Mouse (Mus musculus): ENCODE results near the gene Tfip11.

DNA sequence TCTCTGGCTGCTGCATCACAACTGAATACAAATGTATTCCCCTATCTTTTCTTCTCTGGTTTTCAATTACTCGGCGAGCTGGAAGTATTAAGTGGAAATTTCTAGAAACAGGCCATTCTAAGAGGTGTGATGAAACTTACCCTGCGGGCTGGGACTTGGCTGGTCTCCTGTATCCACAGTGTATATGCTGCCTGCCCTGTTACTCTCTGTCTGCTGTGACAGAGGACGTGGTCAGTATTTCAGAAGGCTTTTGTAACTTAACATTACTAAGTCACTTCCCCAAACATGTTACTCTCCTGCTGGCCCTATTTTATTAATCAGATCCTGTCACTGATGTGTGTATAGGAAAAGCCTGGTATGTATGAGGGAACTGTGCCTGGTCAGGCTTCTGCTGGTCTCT, 44.5 kb upstream of the Tfip11 start:
- TF ChIP-seq CTCF (conservative IDR thresholded peaks at IDR 0.05 in 1 of 2, IDR thresholded peaks at IDR 0.05 in 1 of 2; ENCODE audit: low read depth in 2 of 2, low read length in 2 of 2) (no peak), GABPA (IDR thresholded peaks at IDR 0.05; ENCODE audit: insufficient replicate concordance, low read depth, low read length) (no peak), HCFC1 (IDR thresholded peaks at IDR 0.05; ENCODE audit: low read depth, low read length) (no peak), E2F4 (IDR thresholded peaks at IDR 0.05; ENCODE audit: insufficient replicate concordance, low read depth, low read length) (no peak), EP300 (IDR thresholded peaks at IDR 0.05; ENCODE audit: low read length) (no peak), KAT2A (IDR thresholded peaks at IDR 0.05; ENCODE audit: insufficient replicate concordance, low read length) (no peak), POLR2AphosphoS2 (IDR thresholded peaks at IDR 0.05; ENCODE audit: low read depth, low read length) (no peak)

Measured in CH12.LX (cell line).